Mouse (Mus musculus) intestine, embryonic 14.5 days (tissue): ENCODE data around the gene Gm43552. TPM values are rescaled to one million over a fixed set of nuclear protein-coding genes. Genes with fewer than 3 reads are reported as not detected.

ENCODE experiments used
- ATAC-seq: fragments of 200-750 bp; cut with Nextera tagmentation; replicated peaks from 2 replicates; pipeline ENCODE4 v1.8.0; 2017; ENCODE audit warnings: low read depth, moderate number of reproducible peaks, moderate TSS enrichment, moderate library complexity; ENCODE audit not compliant: low FRiP score, low TSS enrichment
- DNase-seq: peaks from one replicate; pipeline ENCODE4 v3.0.0-alpha.2; 2018; ENCODE audit warnings: low spot score
- H3K27ac ChIP-seq: fragments of 300-500 bp; sonication (generic); 2 replicates; pipeline ENCODE4 v1.5.1; 2014; ENCODE audit warnings: low read depth, mild to moderate bottlenecking, control low read depth
- H3K27me3 ChIP-seq: fragments of 300-500 bp; sonication (generic); replicated peaks from 2 replicates; pipeline ENCODE4 v1.6.1; 2014; ENCODE audit warnings: low read length, control low read depth; ENCODE audit not compliant: control insufficient read depth, insufficient read depth
- H3K36me3 ChIP-seq: fragments of 300-500 bp; sonication (generic); 2 replicates; pipeline ENCODE4 v1.6.1; 2014; ENCODE audit warnings: low read length, control low read depth; ENCODE audit not compliant: control insufficient read depth, insufficient read depth
- H3K4me1 ChIP-seq: fragments of 300-500 bp; sonication (generic); replicated peaks from 2 replicates; pipeline ENCODE4 v1.6.1; 2014; ENCODE audit warnings: low read length, control low read depth, mixed read lengths; ENCODE audit not compliant: control insufficient read depth, insufficient read depth
- H3K4me2 ChIP-seq: fragments of 300-500 bp; sonication (generic); 2 replicates; pipeline ENCODE4 v1.6.1; 2014; ENCODE audit warnings: low read length
- H3K4me3 ChIP-seq: fragments of 300-500 bp; sonication (generic); 2 replicates; pipeline ENCODE4 v1.5.1; 2014; ENCODE audit warnings: low read depth, low read length, control low read depth, mixed read lengths
- H3K9ac ChIP-seq: fragments of 300-500 bp; sonication (generic); 2 replicates; pipeline ENCODE4 v1.6.1; 2014; ENCODE audit warnings: mild to moderate bottlenecking, low read length
- H3K9me3 ChIP-seq: fragments of 300-500 bp; sonication (generic); 2 replicates; pipeline ENCODE4 v1.6.1; 2016; ENCODE audit warnings: low read length, control low read depth; ENCODE audit not compliant: control insufficient read depth
- WGBS: fragments of 180-500 bp; shearing (Covaris S2); extraction: QIAGEN DNeasy Blood & Tissue Kit; methylation state at CpG from one replicate; pipeline ENCODE4 v1.1.7; 2014; 5-methylcytosine and 5-hydroxymethylcytosine counted together
- polyA plus RNA-seq: library from polyadenylated mRNA; unstranded; fragments of >200 nt; fragmentation: Nextera tagmentation; extraction: Ambion mirVana; gene quantifications from 2 replicates; pipeline ENCODE4 v1.2.1, GENCODE M21; 2014

Gene Gm43552
- polyA plus RNA-seq, 1 experiment from 2014 or later = 2.4 TPM

DNA sequence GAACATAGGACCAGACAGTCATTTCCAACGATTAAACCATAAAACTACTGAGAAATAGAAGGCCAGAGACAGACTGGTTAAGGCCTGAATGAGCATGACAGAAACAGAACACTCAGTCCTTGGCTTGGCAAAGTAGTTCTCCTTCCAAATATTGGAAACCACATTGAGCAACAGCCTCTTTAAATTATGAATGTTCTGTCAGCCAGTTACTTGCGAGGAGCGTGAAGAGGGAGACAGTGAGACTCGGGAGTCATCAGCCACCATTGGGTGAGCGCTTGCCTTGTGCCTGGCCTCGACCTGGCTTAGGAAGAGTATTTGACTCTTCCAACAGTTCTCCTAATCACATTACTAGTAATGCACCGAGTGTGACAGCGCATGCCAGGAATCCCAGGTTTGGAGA lies 15.8 kb upstream of the Gm43552 start:
- Histone ChIP-seq H3K27ac (no peak overlapping the region), H3K9me3 (no peaks in the 10 kb centered on the region), H3K9ac (no peak overlapping the region), H3K4me3 (no peak overlapping the region), H3K36me3 (no peaks in the 10 kb centered on the region), H3K4me1 (no peaks in the 10 kb centered on the region), H3K4me2 (no peak overlapping the region), H3K27me3 (no peaks in the 10 kb centered on the region)
- no peak for DNase-seq
- WGBS = 80% methylated on average over 8 of the region's 8 CpGs
- no peak for ATAC-seq

DNA sequence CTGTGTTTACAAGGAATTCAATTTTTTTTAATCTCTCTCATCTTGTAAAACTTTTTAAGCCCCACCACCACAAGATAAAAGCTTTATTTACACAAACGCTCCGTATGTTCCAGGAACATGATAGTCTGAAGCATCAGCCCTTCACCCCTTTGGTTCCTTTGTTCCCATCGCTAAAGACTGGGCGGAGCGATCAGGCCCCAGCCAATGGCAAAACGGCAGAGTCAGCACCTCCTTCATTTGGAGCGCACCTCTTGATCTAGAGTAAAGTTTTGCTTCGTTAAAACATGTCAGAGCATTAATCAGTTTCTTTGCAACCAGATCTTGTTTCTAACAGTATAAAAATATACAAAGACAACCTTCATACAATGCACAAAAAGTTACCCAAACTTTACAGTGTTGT lies 13.2 kb upstream of the Gm43552 start:
- Histone ChIP-seq H3K27me3 (no peaks in the 10 kb centered on the region), H3K36me3 (no peaks in the 10 kb centered on the region), H3K4me2 (peak overlapping the region; percentile 37), H3K9me3 (no peaks in the 10 kb centered on the region), H3K4me3 (peak overlapping the region; percentile 11; the same call in 1 of the 2 replicates), H3K4me1 (no peaks in the 10 kb centered on the region), H3K27ac (no peak overlapping the region), H3K9ac (no peak overlapping the region)
- DNase-seq = no peak
- 10% methylated on average over 8 of the region's 8 CpGs for WGBS
- no peak for ATAC-seq

DNA sequence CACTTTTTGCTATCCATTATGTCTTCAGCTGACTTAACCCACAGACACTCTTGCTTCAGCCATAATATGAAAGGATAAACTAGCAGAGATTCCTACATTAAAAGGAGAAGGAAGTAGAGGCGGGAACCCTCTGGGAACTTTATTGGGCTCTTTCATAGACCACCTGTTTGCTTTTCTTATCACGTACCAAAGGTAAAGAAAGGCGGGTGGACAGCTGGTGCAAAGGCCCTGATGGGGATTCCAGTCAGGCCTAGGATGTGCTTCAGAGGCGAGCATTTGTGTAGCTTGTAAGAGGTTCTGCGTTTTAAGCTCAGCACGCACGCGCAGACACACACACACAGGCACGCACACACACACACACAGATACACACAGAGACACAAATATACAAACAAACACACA lies 8.8 kb upstream of the Gm43552 start:
- H3K27ac ChIP-seq = no peak overlapping the region
- no peak overlapping the region for H3K4me2 ChIP-seq
- H3K36me3 ChIP-seq = no peaks in the 10 kb centered on the region
- H3K9ac ChIP-seq = no peak overlapping the region
- ATAC-seq (no peak), DNase-seq (no peak)
- no peaks in the 10 kb centered on the region for H3K4me1 ChIP-seq
- H3K27me3 ChIP-seq = no peaks in the 10 kb centered on the region
- H3K9me3 ChIP-seq = no peaks in the 10 kb centered on the region
- H3K4me3 ChIP-seq = no peak overlapping the region
- 75% methylated on average over 9 of the region's 9 CpGs for WGBS

DNA sequence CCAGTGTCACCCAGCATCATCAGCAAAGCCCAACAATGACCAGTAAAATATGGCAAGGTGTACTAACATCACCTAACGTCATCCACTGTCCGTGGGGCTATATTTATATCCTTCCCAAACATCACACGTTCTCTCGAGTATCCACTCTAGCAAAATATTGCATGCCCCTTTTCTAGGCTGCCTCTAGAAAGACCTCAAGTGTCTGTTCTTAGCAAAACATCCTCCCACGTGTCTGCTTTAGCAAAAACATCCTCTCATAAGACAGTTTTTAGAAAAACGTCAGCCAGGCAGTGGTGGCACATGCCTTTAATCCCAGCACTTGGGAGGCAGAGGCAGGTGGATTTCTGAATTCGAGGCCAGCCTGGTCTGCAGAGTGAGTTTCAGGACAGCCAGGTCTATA lies 7.6 kb upstream of the Gm43552 start:
- DNase-seq (no peak), ATAC-seq (no peak)
- no peaks in the 10 kb centered on the region for H3K27me3 ChIP-seq
- H3K9ac ChIP-seq = no peak overlapping the region
- no peaks in the 10 kb centered on the region for H3K4me1 ChIP-seq
- no peak overlapping the region for H3K27ac ChIP-seq
- 87% methylated on average over 7 of the region's 7 CpGs for WGBS
- no peaks in the 10 kb centered on the region for H3K36me3 ChIP-seq
- no peak overlapping the region for H3K4me2 ChIP-seq
- H3K4me3 ChIP-seq = no peak overlapping the region
- no peaks in the 10 kb centered on the region for H3K9me3 ChIP-seq

DNA sequence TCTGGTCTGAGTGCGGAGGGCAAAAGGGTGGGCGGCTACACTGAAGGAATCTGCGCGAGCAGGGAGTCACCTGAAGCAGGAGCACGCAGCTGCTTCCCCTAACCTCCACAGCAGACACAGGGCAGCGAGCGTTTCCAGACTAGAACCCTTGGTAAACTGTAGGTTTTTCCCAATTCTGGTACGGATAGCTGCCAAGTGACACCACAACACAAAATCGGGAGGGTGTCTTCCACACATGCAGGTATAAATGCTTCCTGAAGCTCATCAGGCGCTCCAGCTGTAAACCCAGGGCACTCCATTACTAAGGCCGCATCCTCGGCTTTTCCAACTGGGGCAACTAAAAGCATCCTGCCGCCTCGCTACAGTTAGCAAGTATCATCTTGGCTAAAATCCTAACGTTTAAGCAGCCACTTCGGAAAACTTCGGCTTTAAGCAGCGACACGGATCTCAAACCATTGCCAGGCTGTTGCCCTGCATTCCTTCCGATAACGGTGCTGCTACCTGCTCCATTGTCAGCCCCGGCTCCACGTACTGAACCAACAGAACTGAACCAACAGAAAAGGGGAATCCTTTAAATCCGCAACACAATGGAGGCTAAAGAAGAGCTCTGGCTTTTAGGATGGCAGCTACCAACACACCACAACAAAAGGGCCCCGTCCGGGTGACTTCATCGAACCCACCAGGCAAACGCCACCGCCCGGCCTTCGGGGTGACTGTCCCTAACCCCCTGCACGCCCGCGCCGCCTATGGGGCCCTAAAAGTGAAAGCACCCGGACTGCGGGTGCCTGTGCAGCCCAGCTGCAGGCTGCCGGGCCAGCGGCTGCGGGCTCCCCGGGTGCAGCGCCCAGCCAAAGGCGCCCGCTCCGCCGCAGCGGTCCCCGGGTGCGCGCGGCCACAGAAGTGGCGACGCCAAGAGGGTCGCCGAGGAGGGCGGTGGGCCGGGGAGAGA lies 592 bp downstream of the Gm43552 start:
- H3K4me1 ChIP-seq = peaks cover 5% of the 10 kb centered on the region; the same call in 1 of the 2 replicates
- no peaks in the 10 kb centered on the region for H3K27me3 ChIP-seq
- peak overlapping the region; percentile 92 for H3K4me2 ChIP-seq
- H3K36me3 ChIP-seq = 0 out of 2 replicates have a peak, but pooled peaks cover 3% of the 10 kb centered on the region
- DNase-seq (peak; percentile 84), ATAC-seq (peak; percentile 84)
- H3K9me3 ChIP-seq = no peaks in the 10 kb centered on the region
- peak overlapping the region; percentile 95 for H3K27ac ChIP-seq
- H3K9ac ChIP-seq = peak overlapping the region; percentile 87
- H3K4me3 ChIP-seq = peak overlapping the region; percentile 82
- 1% methylated on average over 42 of the region's 57 CpGs for WGBS

DNA sequence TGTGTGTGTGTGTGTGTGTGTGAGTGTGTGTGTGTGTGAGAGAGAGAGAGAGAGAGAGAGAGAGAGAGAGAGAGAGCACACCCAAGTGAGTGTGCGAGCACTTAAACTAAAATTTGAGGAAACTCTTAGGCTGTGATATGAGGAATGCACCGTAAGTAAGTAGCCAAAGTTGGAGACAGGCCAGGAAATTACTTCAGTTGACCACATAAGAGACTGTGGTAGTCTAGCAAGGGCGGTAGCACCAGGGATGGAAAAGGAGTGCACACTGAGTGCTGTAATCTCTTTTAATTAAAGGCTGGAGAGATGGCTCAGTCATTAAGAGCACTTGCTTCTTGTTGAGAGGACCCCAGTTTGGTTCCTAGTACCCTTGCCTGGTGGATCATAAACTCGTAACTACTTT lies 2.8 kb downstream of the Gm43552 start:
- Histone ChIP-seq H3K4me1 (peaks cover 5% of the 10 kb centered on the region; the same call in 1 of the 2 replicates), H3K27me3 (no peaks in the 10 kb centered on the region), H3K9me3 (no peaks in the 10 kb centered on the region), H3K27ac (no peak overlapping the region), H3K4me3 (no peak overlapping the region), H3K9ac (no peak overlapping the region), H3K4me2 (no peak overlapping the region), H3K36me3 (0 out of 2 replicates have a peak, but pooled peaks cover 3% of the 10 kb centered on the region)
- ATAC-seq = no peak
- WGBS = 66% methylated on average over 4 of the region's 4 CpGs
- DNase-seq = no peak

DNA sequence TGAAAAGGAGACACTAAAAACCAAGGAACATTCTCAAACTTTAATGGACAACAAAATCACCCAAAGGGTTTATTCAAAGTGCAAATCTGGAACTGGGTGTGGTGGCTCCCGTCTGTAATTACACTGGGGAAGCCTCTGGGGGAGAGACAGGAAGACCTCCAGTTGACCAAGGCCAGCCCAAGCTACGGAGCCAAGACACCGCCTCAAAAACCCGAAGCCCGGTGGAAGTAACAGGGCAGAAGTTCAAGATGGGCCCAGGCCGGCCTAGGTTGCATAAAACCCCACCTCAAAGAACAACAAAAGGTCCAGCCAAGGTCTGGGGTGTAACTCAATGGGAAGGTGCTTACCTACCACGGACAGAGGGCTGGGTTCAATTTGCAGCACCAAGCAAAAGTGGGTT lies 3.9 kb downstream of the Gm43552 start:
- ATAC-seq = no peak
- no peak overlapping the region for H3K27ac ChIP-seq
- WGBS = 77% methylated on average over 7 of the region's 7 CpGs

DNA sequence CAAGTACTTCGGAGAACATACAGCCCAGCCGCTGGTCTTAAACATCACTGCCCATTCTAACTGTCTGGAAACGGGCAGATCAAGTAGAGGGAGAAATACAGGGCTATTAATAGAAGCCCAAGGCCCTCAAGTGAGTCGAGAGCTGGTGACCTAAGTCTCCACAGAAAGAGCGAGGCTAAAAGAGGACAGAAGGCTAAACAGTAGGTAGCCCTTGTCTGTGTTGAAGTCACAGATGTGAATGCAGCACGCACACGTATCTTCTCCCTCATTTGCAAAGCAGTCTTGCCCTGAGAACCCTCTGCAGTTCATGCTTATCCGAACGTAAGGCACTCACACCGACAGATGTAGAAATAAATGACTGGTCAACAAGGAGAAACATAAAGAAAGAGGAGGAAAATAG lies 5.3 kb downstream of the Gm43552 start:
- Histone ChIP-seq H3K36me3 (0 out of 2 replicates have a peak, but pooled peaks cover 3% of the 10 kb centered on the region), H3K9me3 (no peaks in the 10 kb centered on the region), H3K4me2 (no peak overlapping the region), H3K4me1 (peaks cover 5% of the 10 kb centered on the region; the same call in 1 of the 2 replicates), H3K4me3 (no peak overlapping the region), H3K27ac (no peak overlapping the region), H3K9ac (no peak overlapping the region), H3K27me3 (no peaks in the 10 kb centered on the region)
- ATAC-seq (no peak), DNase-seq (no peak)
- WGBS = 87% methylated on average over 10 of the region's 10 CpGs

More for the DNA sequence above, 3.9 kb downstream of the Gm43552 start:
- Histone ChIP-seq H3K27me3 (no peaks in the 10 kb centered on the region), H3K4me2 (no peak overlapping the region), H3K4me1 (peaks cover 5% of the 10 kb centered on the region; the same call in 1 of the 2 replicates), H3K36me3 (0 out of 2 replicates have a peak, but pooled peaks cover 3% of the 10 kb centered on the region), H3K9ac (no peak overlapping the region), H3K4me3 (no peak overlapping the region), H3K9me3 (no peaks in the 10 kb centered on the region)
- DNase-seq = no peak
